Mouse (Mus musculus) liver, embryonic 14.5 days (tissue): ENCODE measurements around the gene Cnp.

Source experiments
- CTCF ChIP-seq: IDR thresholded peaks from 2 replicates; pipeline ENCODE4 v1.5.1; 2016; ENCODE audit warnings: antibody characterized with exemption, low read depth, control low read depth
- EP300 ChIP-seq: IDR thresholded peaks from 2 replicates; pipeline ENCODE4 v1.6.1; 2016; ENCODE audit warnings: antibody characterized with exemption, low read depth

DNA sequence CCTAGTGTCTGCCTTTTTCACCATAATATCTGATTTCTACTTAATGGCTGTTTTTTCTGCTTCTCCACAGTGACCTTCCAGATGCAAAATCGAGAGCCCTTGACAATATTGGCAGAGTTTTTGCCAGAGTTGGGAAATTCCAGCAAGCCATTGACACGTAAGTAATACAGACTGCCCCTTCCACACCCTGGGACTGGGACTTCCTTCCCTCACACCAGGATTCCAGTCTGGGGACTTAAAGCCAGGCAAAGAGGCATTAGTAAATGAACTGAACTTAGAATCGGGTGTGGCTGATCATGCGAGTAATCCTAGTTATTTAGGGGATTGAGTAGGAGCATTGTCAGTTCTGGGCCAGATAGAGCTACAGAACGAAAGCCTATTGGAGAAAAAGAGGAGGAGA, 13.0 kb upstream of the Cnp start:
- no peak for TF ChIP-seq CTCF
- no peak for TF ChIP-seq EP300
